Mouse (Mus musculus): ENCODE data around the gene Ccdc103.

Gene Ccdc103

DNA sequence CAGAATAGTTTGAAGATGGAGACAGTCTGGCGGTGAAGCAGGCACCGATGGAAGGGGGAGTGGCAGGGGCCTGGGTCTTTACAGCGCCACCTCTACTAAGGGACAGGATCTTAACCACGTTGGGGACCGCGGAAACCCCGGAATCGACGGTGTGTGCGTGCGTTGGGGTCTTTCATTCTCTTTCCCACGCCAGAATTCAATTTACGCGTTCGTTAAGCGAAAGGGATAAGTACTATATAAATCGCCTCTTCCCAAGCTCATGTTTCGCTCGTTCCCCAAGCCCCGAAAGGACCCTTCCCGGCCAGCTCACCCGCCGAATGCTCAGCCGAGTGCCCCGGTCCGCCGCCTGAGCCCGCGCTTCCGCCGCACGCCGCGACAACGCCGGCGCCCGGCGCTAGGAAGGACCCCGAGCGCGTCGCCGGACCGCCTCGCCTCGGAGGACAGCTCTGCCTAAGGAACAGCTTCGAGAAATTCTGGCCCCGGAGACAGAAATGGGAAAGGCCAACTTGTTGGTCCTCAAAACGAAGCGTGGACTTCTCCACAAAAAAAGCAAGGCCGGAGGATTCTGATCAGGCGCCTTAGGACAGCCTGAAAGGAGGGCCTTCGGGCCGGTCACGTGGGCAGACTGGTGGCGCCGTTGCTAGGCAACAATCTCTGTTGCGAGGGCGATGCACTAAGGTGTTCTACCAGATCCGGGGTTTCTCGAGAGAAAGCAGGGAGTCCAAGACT, at the start of gene Ccdc103, which contains the start of gene Eftud2:
Gene Ccdc103 (plus strand): TSS at position 620 of the 729 bp plus-strand sequence.
Gene Eftud2 (minus strand): TSS at position 401 of the 729 bp plus-strand sequence.
- in situ Hi-C loops (cut with MboI, MseI), result no loop called here

DNA sequence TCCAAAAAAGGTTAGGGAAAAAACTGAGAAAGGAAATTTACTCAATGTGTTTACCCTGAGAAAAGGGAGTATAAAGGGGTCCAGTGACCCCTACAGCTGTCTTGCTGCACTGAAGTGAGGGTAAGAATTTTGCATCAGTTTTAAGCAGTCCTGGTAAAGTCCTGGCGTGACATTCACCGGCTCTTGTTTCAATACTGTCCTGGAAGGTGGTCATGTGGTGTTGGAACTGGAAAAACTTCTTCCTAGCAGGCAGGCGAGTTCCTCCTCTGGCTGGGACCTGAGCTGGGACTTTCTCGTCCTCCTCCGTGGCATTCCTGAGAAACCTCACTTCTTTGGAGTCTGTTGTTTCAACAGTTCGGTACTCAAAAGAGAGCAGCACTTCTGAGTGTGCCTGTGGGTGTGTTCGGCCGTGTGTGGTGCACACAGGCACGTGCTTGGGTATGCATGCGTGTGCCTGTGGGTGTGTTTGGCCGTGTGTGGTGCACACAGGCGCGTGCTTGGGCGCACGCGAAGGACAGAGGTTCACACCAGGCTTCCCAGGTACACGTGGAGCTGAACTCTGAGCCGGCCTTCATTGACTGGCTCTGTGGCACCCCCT, 48.2 kb upstream of the Ccdc103 start:
- in situ Hi-C loops (cut with MboI, MseI), result loop anchor here (10.0 kb wide), 1 partner anchor 58 kb away; no protein-coding TSS in a partner anchor

DNA sequence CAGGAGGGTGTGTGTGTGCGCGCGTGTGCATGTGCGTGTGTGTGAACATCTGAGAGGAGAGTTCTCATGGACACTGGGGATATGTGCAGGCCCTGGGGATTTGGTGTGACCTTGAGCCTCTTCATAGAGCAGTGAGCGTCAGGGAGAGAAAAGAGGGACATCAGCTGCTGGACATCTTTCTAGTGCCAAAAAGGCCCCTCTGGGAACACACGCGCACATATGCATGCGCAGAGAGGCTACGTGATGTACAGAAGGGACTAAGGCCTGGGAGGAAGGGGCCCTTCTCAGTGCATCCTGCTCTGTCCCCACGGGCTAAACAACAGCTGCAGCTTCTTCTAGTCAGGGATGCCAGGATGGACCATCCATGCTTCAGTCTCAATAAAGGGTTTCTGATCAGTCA, 46.8 kb upstream of the Ccdc103 start:
- in situ Hi-C loops (cut with MboI, MseI), result loop anchor here (10.0 kb wide), 1 partner anchor 59 kb away; no protein-coding TSS in a partner anchor

DNA sequence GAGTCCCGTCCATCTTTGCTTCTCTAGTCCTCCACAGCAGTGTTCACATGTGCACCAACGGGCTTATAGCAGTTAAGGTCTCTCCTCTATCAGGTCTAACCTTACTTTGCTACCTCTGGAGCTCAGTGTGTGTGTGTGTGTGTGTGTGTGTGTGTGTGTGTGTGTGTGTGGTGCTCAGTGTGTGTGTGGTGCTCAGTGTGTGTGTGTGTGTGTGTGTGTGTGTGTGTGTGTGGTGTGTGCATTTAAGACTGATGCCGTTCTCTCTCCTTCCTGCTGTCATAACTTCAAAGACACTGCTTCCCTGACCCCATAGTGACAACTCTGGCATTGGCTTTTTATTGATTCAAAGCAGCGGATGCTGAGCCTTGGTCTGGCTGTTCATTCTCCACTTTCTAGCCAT, 45.5 kb upstream of the Ccdc103 start, which contains the start of gene Higd1b:
Gene Higd1b (plus strand): TSS at position 301 of the 400 bp plus-strand sequence.
- in situ Hi-C loops (cut with MboI, MseI), result loop anchor here (10.0 kb wide), 1 partner anchor 61 kb away; no protein-coding TSS in a partner anchor

DNA sequence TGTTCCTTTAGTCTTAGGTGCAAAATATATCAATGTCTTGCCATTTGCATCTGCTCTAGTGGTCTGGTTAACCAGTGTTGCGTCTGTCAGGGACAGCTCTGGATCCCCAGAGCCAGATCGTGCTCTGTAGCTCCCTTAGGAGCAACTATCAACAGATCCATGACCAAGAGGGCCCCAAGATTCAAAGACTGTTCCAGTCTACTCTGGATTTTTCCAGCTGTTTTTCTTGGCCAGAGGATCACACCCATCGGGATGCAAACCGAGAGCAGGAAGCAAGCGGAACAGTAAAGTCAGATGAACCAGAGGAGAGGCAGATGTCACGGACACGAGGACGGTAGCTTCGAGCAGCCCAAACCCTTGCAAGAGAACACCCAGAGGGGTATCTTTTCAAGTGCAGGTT, 44.9 kb upstream of the Ccdc103 start:
- in situ Hi-C loops (cut with MboI, MseI), result loop anchor here (10.0 kb wide), 1 partner anchor 61 kb away; no protein-coding TSS in a partner anchor

DNA sequence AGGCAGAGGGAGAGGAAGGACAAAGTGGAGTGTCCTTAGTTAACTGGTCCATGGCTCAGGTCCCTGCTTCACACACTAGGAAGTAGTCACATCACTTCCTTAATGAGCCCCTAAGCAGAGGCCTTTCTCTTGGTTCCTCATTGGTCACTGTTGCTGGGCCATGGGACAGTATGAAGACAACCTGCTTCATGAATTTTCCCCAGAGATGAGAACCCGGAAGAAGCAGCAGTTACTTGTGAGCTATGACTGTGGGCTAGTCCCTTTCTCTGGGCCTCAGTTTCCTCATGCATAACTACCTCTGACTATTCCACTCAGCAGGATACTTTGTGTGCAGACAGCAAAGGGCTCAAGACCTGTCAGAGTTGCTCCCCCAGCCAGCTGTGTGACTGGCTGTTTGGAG, 43.6 kb upstream of the Ccdc103 start:
- in situ Hi-C loops (cut with MboI, MseI), result loop anchor here (10.0 kb wide), 1 partner anchor 63 kb away; no protein-coding TSS in a partner anchor

DNA sequence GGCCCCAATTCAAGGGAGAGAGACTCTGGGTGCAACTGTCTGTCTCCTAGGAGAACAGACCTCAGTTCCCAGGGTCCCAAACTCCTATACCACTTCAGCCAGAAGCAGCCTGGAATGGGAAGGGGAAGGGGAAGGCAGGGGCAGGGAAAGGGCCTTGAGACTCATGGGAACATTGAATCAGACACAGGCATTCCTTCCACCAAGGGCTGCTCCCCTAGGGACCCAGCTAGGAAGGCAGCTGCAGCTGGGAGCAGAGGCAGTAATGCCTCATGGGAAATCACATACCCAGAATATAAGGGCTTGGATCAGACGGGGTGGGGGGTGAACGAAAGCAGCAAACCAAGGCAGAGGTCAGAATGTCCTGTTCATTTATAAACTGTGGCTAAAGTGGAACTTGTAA, 42.9 kb upstream of the Ccdc103 start:
- in situ Hi-C loops (cut with MboI, MseI), result loop anchor here (10.0 kb wide), 1 partner anchor 63 kb away; no protein-coding TSS in a partner anchor

DNA sequence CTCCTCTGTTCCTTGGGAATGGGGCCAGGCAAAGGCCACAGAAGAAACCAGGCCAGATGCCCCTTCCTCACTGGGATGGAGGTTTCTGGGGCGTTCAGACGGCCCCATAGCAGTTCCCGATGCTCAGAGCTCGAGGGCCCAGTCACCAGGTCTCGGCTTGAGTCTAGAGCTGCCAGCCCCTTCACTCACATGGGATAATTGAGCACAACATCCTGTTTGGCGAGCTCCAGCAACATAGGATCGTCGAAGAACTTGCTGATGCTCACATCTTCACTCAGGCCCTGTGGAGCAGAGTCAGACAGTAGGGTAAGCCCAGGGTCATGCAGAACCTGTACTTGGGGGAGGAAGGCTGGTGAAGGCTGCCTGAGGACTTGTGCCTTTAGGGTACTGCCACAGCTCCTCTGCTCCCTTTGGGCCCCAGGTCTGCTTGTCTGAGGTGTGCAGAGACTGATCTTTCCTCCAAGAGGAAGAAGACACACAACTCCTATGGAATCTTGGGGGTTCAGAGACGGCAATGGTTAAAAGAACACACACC, 42.3 kb upstream of the Ccdc103 start:
- in situ Hi-C loops (cut with MboI, MseI), result loop anchor here (10.0 kb wide), 1 partner anchor 64 kb away; no protein-coding TSS in a partner anchor

DNA sequence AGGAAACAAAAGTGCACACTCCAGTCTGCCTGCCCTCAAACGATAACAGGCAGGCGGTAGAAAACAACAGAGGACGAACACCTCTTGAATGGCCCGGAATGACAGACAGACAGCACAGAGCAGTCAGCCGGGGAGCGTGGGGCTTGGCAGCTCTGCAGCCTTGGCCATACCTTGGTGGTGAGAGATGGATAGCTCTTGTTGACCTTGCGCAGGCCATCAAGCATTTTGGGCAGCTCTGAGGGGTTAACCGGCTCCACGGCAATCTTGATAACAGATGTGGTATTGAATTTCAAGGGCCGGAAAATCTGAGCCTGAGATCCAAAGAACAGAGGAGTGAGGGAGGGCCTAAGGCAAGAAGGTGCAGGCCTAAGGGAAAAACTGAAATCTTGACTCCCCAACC, 35.1 kb upstream of the Ccdc103 start:
- in situ Hi-C loops (cut with MboI, MseI), result no loop called here

DNA sequence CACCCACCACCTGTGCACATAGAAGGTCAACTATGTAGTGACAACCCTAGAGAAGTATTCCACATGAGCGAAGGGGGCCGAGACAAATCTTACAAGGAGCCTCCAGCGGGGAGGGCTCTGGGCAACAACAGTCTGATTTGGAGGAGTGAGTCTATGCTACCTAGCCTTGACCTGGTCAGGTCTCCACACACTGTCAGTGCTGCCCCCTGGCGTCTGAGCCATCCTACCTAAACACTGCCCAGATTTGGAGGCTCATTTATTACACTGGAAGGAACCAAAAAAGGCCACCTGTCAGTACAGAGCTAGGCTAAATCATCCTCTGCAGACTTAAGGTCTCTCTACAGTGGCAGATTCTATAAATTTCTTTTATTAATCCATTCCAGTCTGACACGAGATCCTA, 29.1 kb upstream of the Ccdc103 start:
- in situ Hi-C loops (cut with MboI, MseI), result loop anchor here (5.0 kb wide), 1 partner anchor 75 kb away; no protein-coding TSS in a partner anchor

DNA sequence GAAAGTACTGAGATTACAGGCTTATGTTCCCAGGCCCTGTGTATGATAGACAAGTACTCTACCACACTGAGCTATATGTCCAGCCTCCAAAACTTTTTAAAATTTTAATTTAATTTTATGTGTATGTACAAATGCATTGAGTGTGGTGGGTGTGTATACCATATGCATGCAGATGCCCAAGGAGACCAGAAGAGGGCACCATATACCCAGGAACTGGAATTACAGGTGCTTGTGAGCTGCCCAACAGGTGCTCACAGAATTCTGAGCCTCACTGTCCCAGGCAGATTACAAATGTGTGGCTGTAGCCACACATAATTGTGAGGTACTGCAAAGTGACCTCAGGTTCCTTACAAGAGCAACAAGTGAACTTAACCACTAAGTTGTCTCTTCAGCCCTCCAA, 27.2 kb upstream of the Ccdc103 start:
- in situ Hi-C loops (cut with MboI, MseI), result loop anchor here (5.0 kb wide), 1 partner anchor 76 kb away; no protein-coding TSS in a partner anchor

DNA sequence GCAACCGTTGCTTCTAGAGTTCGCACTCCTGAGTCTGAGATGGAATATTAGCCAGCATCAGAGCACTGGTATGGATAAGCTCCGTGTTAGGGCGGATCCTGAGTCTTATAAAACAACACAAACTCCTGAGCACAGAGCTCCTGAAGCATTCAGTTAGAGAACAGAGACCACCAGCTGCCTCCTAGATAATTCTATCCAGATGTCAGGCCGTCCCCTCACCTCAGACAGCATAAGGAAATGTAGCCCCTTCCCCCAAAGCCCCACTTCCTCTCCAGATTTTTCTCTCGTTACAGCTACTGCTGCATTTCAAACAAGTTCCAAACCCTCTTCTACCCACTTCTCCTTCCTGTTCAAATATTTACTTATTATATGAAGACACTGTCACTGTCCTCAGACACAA, 25.1 kb upstream of the Ccdc103 start:
- in situ Hi-C loops (cut with MboI, MseI), result no loop called here

DNA sequence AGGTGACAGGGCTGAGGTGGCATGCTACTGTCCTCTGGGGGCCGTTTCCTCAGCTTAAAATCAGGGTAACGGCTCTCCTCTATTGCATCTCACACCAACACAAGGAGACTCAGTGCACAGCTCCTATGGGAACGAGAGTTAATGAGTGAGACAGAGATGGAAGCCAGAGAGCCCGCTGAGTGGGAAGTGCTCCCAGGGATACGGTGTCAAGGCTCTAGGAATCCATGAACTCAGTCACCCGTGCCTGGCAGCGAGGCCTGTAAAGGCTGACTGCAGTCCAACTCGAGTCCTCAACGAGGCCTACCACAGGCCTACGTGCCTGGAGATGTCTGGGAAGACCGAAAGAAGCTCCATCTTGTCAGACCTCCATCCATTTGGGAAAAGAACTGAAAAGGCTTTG, 22.1 kb upstream of the Ccdc103 start:
- in situ Hi-C loops (cut with MboI, MseI), result no loop called here

DNA sequence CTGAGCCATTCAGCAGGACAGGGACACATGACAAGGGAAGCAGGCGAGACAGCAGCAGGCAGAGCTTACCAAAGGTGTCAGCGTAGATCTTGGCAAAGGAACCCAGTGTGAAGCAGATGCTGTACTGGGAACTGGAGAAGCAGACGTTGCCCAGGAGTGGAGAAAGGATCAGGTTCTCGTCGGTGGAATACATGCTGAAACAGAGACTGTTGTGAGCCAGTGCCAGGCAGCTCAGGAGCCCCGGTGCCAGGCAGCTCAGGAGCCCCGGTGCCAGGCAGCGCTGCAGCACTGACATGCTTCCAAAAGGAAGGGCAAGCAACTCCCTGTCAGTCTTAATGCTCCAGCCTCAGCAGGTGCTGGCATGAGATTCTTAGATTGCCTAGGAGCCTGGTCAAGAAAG, 21.1 kb upstream of the Ccdc103 start:
- in situ Hi-C loops (cut with MboI, MseI), result no loop called here

DNA sequence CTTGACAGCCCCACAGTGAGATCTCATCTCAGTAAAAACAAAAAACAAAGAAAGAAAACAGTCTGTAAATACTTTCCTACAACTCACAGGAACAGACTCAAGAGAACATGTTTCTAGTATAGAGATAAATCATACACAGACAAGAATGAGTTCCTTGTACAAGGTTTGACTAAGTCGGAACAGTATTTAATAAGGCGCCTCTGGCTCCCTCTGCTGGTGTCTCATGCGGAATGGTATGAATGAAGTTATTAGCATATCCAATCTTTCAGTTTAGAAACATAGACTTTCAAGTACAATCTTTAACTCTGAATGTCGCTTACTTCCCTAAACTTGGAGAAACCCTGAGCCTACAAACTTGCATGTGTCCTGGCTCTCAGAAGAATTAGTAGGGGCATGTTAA, 16.7 kb upstream of the Ccdc103 start:
- in situ Hi-C loops (cut with MboI, MseI), result no loop called here

DNA sequence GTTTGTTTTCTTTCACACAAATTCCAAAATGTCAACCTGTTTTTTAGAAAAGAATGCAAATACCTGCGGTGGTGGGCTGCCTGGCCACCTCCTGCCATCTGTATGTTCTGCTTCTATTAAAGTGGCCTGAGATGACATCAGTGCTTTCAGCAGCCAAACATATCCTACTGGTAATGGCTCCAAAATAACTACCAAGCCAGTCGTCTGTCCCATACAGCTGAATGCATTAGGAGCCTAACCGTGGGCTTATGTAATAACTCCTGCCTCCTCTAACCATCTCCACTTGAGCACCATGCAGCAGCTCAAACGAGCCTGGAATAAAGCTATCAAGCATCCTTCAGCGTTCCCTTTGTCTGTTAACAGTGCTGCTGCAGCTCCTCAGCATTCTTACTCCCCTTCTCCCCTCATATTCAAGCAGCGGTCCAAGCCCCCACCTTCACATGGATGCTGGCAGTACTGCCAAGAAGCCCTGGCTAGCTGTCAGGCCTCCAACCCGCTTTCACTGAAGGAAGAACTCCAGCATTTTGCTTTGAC, 6.1 kb upstream of the Ccdc103 start:
- in situ Hi-C loops (cut with MboI, MseI), result no loop called here

DNA sequence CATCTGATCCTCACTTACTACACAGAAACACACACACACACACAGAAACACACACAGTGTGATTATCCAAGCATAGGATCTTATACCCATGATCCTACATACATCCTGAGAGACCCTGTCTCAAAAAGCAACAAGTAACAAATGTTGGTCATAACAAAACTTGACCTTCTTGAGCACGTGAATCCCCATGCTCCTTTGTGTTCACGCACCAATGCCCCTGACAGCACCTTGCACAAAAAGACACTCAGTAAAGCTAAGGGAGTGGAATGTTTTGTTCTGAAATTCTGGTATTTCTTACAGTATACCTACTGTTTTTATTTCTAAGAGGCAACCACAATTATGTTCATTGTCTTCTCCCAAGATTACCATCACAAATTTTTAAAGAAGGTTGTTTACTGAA, 1.4 kb upstream of the Ccdc103 start:
- in situ Hi-C loops (cut with MboI, MseI), result no loop called here

DNA sequence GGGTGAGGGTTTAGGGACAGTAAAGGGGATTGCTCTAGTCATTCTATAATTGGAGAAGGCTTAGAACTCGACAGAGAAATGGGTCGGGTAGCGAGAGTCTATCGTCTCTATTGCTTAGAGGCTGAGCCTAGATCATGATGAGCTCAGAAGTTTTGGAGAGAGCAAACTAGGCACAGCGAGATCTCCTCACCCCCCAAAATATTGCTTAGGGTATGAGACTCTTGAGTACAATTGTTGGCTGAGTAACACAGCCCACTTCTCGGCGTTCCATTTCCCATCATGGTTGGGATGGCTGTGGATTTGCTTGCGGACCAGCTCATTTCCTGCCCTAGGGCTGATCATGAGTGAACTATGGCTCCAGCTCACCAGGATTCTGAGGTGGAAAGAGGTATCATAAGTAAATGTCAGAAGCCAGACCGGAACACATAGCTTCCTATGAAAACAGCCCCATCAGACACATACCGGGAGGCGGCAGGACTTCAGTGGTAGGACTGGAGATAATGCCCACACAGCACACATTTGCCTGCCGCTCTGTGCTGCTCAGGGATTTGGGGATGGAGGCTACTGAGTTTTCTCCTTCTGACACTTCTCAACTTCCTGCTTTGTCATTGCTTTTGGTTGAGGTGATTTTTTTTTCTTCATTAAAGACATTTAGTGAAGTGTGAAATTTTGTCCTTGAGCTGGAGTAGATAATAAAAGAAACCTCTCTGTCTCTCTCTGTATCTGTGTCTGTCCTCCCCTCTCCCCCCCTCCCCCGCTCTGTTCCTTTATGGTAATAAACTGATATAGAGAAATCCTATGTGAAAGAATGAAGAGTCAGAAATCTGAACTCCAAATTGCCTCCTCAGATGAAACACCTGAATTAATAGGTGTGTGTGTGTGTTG, 552 bp downstream of the Ccdc103 start:
- in situ Hi-C loops (cut with MboI, MseI), result no loop called here

DNA sequence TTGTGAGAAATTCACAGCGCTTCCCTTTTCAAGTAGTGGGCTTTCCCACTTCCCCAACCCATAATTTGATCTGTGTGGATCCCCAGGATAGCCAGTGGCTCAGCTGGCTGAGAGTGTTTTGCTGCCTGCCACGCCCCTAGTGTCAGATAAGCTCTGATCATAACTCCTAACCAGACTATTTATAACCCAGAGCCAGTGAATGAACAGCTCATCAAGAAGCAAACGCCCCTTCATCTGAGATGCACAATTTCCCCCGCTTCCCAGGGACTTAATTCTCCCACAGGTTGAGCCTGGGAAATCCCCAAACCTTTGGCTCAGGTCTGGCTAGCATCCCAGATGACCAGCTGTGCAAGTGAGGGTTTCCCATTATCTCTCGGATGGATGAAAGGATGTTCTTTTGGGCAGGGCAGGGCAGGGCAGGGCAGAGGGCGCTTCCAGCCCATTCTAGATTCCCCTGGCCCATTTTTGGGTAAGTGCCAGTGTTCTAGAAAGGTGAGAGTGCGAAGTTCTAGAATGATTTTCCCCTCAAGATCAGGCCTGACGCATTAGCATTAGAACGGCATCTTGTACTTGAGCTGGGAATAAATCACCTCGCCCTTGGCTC, 3.7 kb downstream of the Ccdc103 start, which contains the start of gene Fam187a:
Gene Fam187a (plus strand): TSS at position 554 of the 604 bp plus-strand sequence.
- in situ Hi-C loops (cut with MboI, MseI), result no loop called here

DNA sequence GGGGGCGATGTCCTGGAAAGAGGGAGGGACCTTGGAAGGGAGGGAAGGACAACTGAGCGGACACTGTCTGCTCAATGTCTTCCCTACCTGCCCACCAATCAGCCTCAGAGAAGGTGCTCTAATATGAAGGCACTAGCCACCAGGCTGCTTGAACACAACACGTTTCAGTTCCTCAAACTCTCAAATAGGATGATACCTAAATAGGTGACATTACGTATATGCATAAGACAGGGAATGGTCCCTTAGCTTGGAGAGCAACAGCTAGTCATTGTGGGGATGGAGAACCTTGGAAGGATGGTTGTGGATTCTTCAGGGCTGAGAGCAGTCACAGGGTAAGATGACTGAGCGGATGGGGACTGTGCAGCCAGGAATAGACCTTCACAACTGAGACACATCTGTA, 6.4 kb downstream of the Ccdc103 start:
- in situ Hi-C loops (cut with MboI, MseI), result no loop called here

DNA sequence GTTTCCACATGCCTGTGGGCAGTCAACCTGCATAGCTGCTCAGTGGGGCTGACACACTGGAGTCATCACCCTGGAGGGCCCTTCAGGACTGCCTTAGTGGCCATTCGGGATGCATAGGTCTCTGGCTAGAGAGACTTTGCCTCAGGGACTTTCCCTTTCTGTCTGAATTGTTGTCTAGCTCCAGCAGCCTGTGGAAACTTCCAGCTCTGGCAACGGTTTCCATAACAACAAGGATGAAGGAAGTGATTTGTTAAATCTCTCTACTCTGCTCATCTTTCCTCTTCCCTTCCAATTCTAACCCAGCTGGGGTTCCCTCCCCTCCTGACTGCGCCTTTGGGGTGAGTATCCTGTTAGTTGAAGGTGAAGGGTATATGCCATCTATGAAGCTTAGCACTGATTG, 7.1 kb downstream of the Ccdc103 start:
- in situ Hi-C loops (cut with MboI, MseI), result no loop called here
